Comparison of ENCODE assay signal across 8 mouse cellular contexts in genomic region chr2:165550410-165550809, GRCm38 (mm10). TPM values are rescaled to one million over a fixed set of nuclear protein-coding genes. Genes with fewer than 3 reads are reported as not detected.
DNase-seq lines count a peak whose midpoint lies in the region; ATAC-seq and TF ChIP-seq lines count a peak whose summit lies in the region.
"Not testable (repeated sequence)": the region's sequence is repeated elsewhere in the genome, so short reads cannot be mapped to it uniquely, and the experiment has no call there.

No protein-coding gene starts in this region.

- DNase-seq in A20 (ENCODE audit: low read depth, low spot score) = peak; percentile 36
- peak; percentile 36 for DNase-seq in ES-CJ7 (ENCODE audit: low read depth, low spot score)
- DNase-seq in gastrocnemius, adult 2 months; kidney, adult 2 months; liver, embryonic 14.5 days (ENCODE audit: low read depth in 3 of 3, low spot score in 3 of 3): not testable (repeated sequence)
- DNase-seq in lung, postnatal 14 days = peak; percentile 8
- DNase-seq in retina, postnatal 1 day = peak; percentile 27
- DNase-seq in thymus, postnatal 14 days = peak; percentile 16

- TF ChIP-seq POLR2A in kidney, adult 2 months (IDR thresholded peaks at IDR 0.05; ENCODE audit: low read depth, low read length) = not testable (repeated sequence)

- not testable (repeated sequence) for H3K4me1 ChIP-seq in kidney, adult 2 months (ENCODE audit: control insufficient read depth, insufficient read depth, low read length); liver, embryonic 14.5 days (replicated peaks; ENCODE audit: control insufficient read depth in 2 of 2, insufficient read depth in 2 of 2, low read length in 1 of 2)

- H3K27ac ChIP-seq in gastrocnemius, adult 2 months; kidney, adult 2 months (ENCODE audit: insufficient read depth, low read depth, low read length); liver, embryonic 14.5 days: not testable (repeated sequence)

- 79% methylated on average over 7 of the region's 7 CpGs for WGBS in kidney, adult 2 months
- 52% methylated on average over 7 of the region's 7 CpGs for WGBS in liver, embryonic 14.5 days (ENCODE audit: insufficient replicate concordance)

- intact Hi-C loops in gastrocnemius, adult 2 months (cut with DNase I) = not testable (repeated sequence)

- not testable (repeated sequence) for H3K27me3 ChIP-seq in kidney, adult 2 months (replicated peaks; ENCODE audit: control insufficient read depth, insufficient read depth, low read length); liver, embryonic 14.5 days (ENCODE audit: control insufficient read depth, insufficient read depth, low read length)

- not testable (repeated sequence) for H3K36me3 ChIP-seq in kidney, adult 2 months (ENCODE audit: control insufficient read depth, insufficient read depth, low read length); liver, embryonic 14.5 days (replicated peaks; ENCODE audit: control insufficient read depth, insufficient read depth, low read depth)

- H3K9ac ChIP-seq in liver, embryonic 14.5 days (replicated peaks) = not testable (repeated sequence)

- H3K9me3 ChIP-seq in liver, embryonic 14.5 days (ENCODE audit: control insufficient read depth, low read length) = not testable (repeated sequence)

- not testable (repeated sequence) for H3K4me3 ChIP-seq in gastrocnemius, adult 2 months; kidney, adult 2 months (ENCODE audit: insufficient read depth, low read depth, low read length); liver, embryonic 14.5 days (ENCODE audit: insufficient read depth in 1 of 2, low read depth in 2 of 2, low read length in 2 of 2)

- not testable (repeated sequence) for TF ChIP-seq EP300 in liver, embryonic 14.5 days (IDR thresholded peaks at IDR 0.05; ENCODE audit: low read depth)

- H3K4me2 ChIP-seq in liver, embryonic 14.5 days (ENCODE audit: low read depth) = not testable (repeated sequence)

- peak; percentile 23; the same call in 1 of the 2 replicates for TF ChIP-seq CTCF in gastrocnemius, adult 2 months (IDR thresholded peaks at IDR 0.05)
- peak; percentile 32 for TF ChIP-seq CTCF in kidney, adult 2 months (conservative IDR thresholded peaks at IDR 0.05; ENCODE audit: insufficient read depth, insufficient read length, low read depth, low read length)
- TF ChIP-seq CTCF in liver, embryonic 14.5 days (IDR thresholded peaks at IDR 0.05; ENCODE audit: low read depth) = peak; percentile 40; the same call in 1 of the 2 replicates

- ATAC-seq in liver, embryonic 14.5 days (ENCODE audit: insufficient read depth) = not testable (repeated sequence)

RNA-seq across cellular contexts. Expression of gene Eya2, which starts 44.4 kb away (rescaled TPM):
- total RNA-seq in gastrocnemius, adult 2 months (2021) = 1 to 10 TPM; 3.0 to 5.8 TPM
- 7.7 and 8.2 TPM in 2 replicates for polyA plus RNA-seq in kidney, adult 2 months (2012; rRNA removed)
- polyA plus RNA-seq in liver, embryonic 14.5 days (2012; rRNA removed) = 0.10 and 0.16 TPM in 2 replicates
- polyA plus RNA-seq in liver, embryonic 14.5 days (2014; fragmentation: Nextera tagmentation; extraction: Ambion mirVana) = 0.13 and 0.25 TPM in 2 replicates

RNA-seq across cellular contexts. Expression of gene Slc2a10, which starts 46.8 kb away (rescaled TPM):
- 1 to 10 TPM in 1 of 2 experiments, under 1 TPM in 1; 0.89 to 1.6 TPM for total RNA-seq in gastrocnemius, adult 2 months (2021)
- 1.5 and 1.7 TPM in 2 replicates for polyA plus RNA-seq in kidney, adult 2 months (2012; rRNA removed)
- 0.16 and 0.23 TPM in 2 replicates for polyA plus RNA-seq in liver, embryonic 14.5 days (2012; rRNA removed)
- 0.13 and 0.16 TPM in 2 replicates for polyA plus RNA-seq in liver, embryonic 14.5 days (2014; fragmentation: Nextera tagmentation; extraction: Ambion mirVana)

RNA-seq across cellular contexts. Expression of gene Trp53rka, which starts 57.3 kb away (rescaled TPM):
- total RNA-seq in gastrocnemius, adult 2 months (2021) = 10 to 100 TPM; 10.7 to 11.6 TPM
- 15.5 and 16.3 TPM in 2 replicates for polyA plus RNA-seq in kidney, adult 2 months (2012; rRNA removed)
- polyA plus RNA-seq in liver, embryonic 14.5 days (2012; rRNA removed) = 5.4 and 7.4 TPM in 2 replicates
- 7.8 and 8.8 TPM in 2 replicates for polyA plus RNA-seq in liver, embryonic 14.5 days (2014; fragmentation: Nextera tagmentation; extraction: Ambion mirVana)
